33 mouse cellular contexts compared by ENCODE assay signal in the genomic region with DNA sequence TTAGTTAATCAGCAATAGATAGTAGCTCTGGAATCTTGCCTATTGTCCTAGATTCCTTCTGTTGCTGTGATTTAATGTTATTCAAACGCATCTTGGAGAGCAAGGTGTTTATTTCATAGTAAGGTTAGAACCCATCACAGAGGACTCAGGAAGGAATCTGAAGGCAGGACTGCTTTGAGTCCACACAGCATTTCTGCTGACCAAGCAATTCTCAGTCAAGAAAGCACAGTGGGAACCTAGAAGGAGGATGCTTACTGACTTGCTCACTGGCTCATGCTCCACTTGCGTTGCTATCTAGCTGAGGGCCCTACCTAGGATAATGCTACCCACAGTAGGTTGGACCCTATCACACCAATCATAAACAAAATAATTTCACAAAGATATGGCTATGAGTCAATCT.
"Had no signal": no experiment of that assay in that cellular context is flagged by ENCODE, and none has a peak within 500 bp of the region (broad histone marks: within the 10 kb centered on the region; RNA-seq: fewer than 3 reads in every experiment).

No protein-coding gene starts in this region.

- H3K4me3 ChIP-seq: heart, embryonic 10.5 days; heart, embryonic 12.5 days; heart, embryonic 13.5 days; heart, embryonic 15.5 days; hindbrain, embryonic 10.5 days; hindbrain, embryonic 13.5 days; hindbrain, embryonic 15.5 days; intestine, embryonic 15.5 days; kidney, embryonic 15.5 days; layer of hippocampus, adult 2 months; left cerebral cortex, adult 2 months had no signal

- DNase-seq: heart, postnatal 10 days; heart, postnatal 14 days; heart, postnatal 36 days; heart, postnatal 4 days; kidney, adult 11 months; kidney, adult 18-20 months; kidney, adult 8-10 months; kidney, postnatal 10 days; kidney, postnatal 14 days; kidney, postnatal 25 days; kidney, postnatal 36 days; kidney, postnatal 4 days; layer of hippocampus, adult 9-11 months; layer of hippocampus, postnatal 36 days had no signal

- H3K4me2 ChIP-seq: heart, embryonic 11.5 days; heart, embryonic 12.5 days; heart, embryonic 13.5 days; heart, embryonic 15.5 days; hindbrain, embryonic 13.5 days; hindbrain, embryonic 14.5 days; hindbrain, embryonic 15.5 days; intestine, embryonic 15.5 days; kidney, embryonic 15.5 days had no signal

- ATAC-seq: hindbrain, embryonic 16.5 days; hindbrain, postnatal 0 days; inflammation-experienced regulatory T-cells, adult 6 months; intestine, embryonic 15.5 days; intestine, embryonic 16.5 days; intestine, postnatal 0 days had no signal

- H3K4me1 ChIP-seq: heart, embryonic 10.5 days; heart, embryonic 12.5 days; heart, embryonic 13.5 days; heart, embryonic 15.5 days; hindbrain, embryonic 10.5 days; hindbrain, embryonic 13.5 days; hindbrain, embryonic 15.5 days; intestine, embryonic 15.5 days; kidney, embryonic 15.5 days had no signal

- H3K27ac ChIP-seq: heart, embryonic 10.5 days; heart, embryonic 13.5 days; heart, embryonic 15.5 days; hindbrain, embryonic 10.5 days; hindbrain, embryonic 13.5 days; hindbrain, embryonic 14.5 days; hindbrain, embryonic 15.5 days; hindbrain, postnatal 0 days; intestine, embryonic 15.5 days; kidney, embryonic 15.5 days; kidney, postnatal 0 days; layer of hippocampus, adult 2 months; left cerebral cortex, adult 2 months had no signal

- H3K27me3 ChIP-seq: heart, embryonic 12.5 days; heart, embryonic 13.5 days; heart, embryonic 15.5 days; hindbrain, embryonic 13.5 days; hindbrain, embryonic 15.5 days; intestine, embryonic 15.5 days; kidney, embryonic 15.5 days had no signal

- H3K9ac ChIP-seq: heart, embryonic 12.5 days; heart, embryonic 13.5 days; heart, embryonic 15.5 days; hindbrain, embryonic 13.5 days; hindbrain, embryonic 14.5 days; hindbrain, embryonic 15.5 days; intestine, embryonic 15.5 days; kidney, embryonic 15.5 days had no signal

- H3K36me3 ChIP-seq: heart, embryonic 10.5 days; heart, embryonic 12.5 days; heart, embryonic 13.5 days; heart, embryonic 15.5 days; hindbrain, embryonic 10.5 days; hindbrain, embryonic 13.5 days; hindbrain, embryonic 15.5 days; intestine, embryonic 15.5 days; kidney, embryonic 15.5 days had no signal

- H3K9me3 ChIP-seq: heart, embryonic 10.5 days; heart, embryonic 12.5 days; heart, embryonic 13.5 days; heart, embryonic 15.5 days; hindbrain, embryonic 10.5 days; hindbrain, embryonic 13.5 days; hindbrain, embryonic 15.5 days; intestine, embryonic 15.5 days; kidney, embryonic 15.5 days had no signal
